Comparison of ENCODE assay signal across 28 mouse cellular contexts in genomic region chr3:136329133-136329532, GRCm38 (mm10). TPM values are rescaled to one million over a fixed set of nuclear protein-coding genes. Genes with fewer than 3 reads are reported as not detected.
DNase-seq lines count a peak whose midpoint lies in the region; ATAC-seq lines count a peak whose summit lies in the region.
"Had no signal": no experiment of that assay in that cellular context is flagged by ENCODE, and none has a peak within 500 bp of the region (broad histone marks: within the 10 kb centered on the region; RNA-seq: fewer than 3 reads in every experiment).

No protein-coding gene starts in this region.

- H3K27ac ChIP-seq in hindbrain, embryonic 10.5 days, result no peak overlapping the region
- no peak overlapping the region for H3K27ac ChIP-seq in hindbrain, embryonic 12.5 days
- H3K27ac ChIP-seq in neural tube, embryonic 11.5 days (ENCODE audit: low read depth, low read length), result no peak overlapping the region
- H3K27ac ChIP-seq in neural tube, embryonic 15.5 days (replicated peaks), result no peak overlapping the region
- H3K27ac ChIP-seq in midbrain, embryonic 14.5 days (replicated peaks; ENCODE audit: low read depth, low read length), result no peak overlapping the region
- H3K27ac ChIP-seq in liver, embryonic 11.5 days (ENCODE audit: low read depth, low read length), result no peak overlapping the region
- H3K27ac ChIP-seq: forebrain, embryonic 15.5 days; limb, embryonic 10.5 days; limb, embryonic 15.5 days; liver, embryonic 14.5 days; midbrain, embryonic 12.5 days had no signal

- peaks cover 14% of the 10 kb centered on the region for H3K27me3 ChIP-seq in hindbrain, embryonic 10.5 days (ENCODE audit: insufficient read depth, poor library complexity, severe bottlenecking)
- H3K27me3 ChIP-seq in hindbrain, embryonic 12.5 days, result peaks cover 25% of the 10 kb centered on the region
- no peaks in the 10 kb centered on the region for H3K27me3 ChIP-seq in neural tube, embryonic 11.5 days (ENCODE audit: control insufficient read depth, insufficient read depth, low read length)
- H3K27me3 ChIP-seq in neural tube, embryonic 15.5 days (replicated peaks), result 0 out of 2 replicates have a peak, but pooled peaks cover 5% of the 10 kb centered on the region
- H3K27me3 ChIP-seq in midbrain, embryonic 14.5 days (ENCODE audit: control insufficient read depth, insufficient read depth, low read length), result no peaks in the 10 kb centered on the region
- no peaks in the 10 kb centered on the region for H3K27me3 ChIP-seq in liver, embryonic 11.5 days (replicated peaks; ENCODE audit: control insufficient read depth, insufficient read depth, low read length)
- H3K27me3 ChIP-seq: forebrain, embryonic 15.5 days; limb, embryonic 15.5 days had no signal

- no peaks in the 10 kb centered on the region for H3K36me3 ChIP-seq in hindbrain, embryonic 10.5 days
- no peaks in the 10 kb centered on the region for H3K36me3 ChIP-seq in hindbrain, embryonic 12.5 days
- H3K36me3 ChIP-seq in neural tube, embryonic 11.5 days (ENCODE audit: control insufficient read depth, insufficient read depth, low read length), result no peaks in the 10 kb centered on the region
- no peaks in the 10 kb centered on the region for H3K36me3 ChIP-seq in neural tube, embryonic 15.5 days
- no peaks in the 10 kb centered on the region for H3K36me3 ChIP-seq in midbrain, embryonic 14.5 days (ENCODE audit: control insufficient read depth, insufficient read depth, low read length)
- no peaks in the 10 kb centered on the region for H3K36me3 ChIP-seq in liver, embryonic 11.5 days (ENCODE audit: control insufficient read depth, insufficient read depth, low read length)
- H3K36me3 ChIP-seq: forebrain, embryonic 15.5 days; limb, embryonic 10.5 days; limb, embryonic 15.5 days; midbrain, embryonic 12.5 days had no signal

- WGBS in hindbrain, embryonic 10.5 days, result 43% methylated on average over 6 of the region's 6 CpGs
- 38% methylated on average over 6 of the region's 6 CpGs for WGBS in hindbrain, embryonic 12.5 days
- WGBS in neural tube, embryonic 11.5 days, result 44% methylated on average over 6 of the region's 6 CpGs
- WGBS in neural tube, embryonic 15.5 days, result 26% methylated on average over 6 of the region's 6 CpGs
- WGBS in midbrain, embryonic 14.5 days, result 40% methylated on average over 6 of the region's 6 CpGs
- WGBS in liver, embryonic 11.5 days, result 61% methylated on average over 6 of the region's 6 CpGs

- no peak overlapping the region for H3K9ac ChIP-seq in hindbrain, embryonic 12.5 days
- no peak overlapping the region for H3K9ac ChIP-seq in neural tube, embryonic 11.5 days (ENCODE audit: low read length)
- H3K9ac ChIP-seq in neural tube, embryonic 15.5 days (replicated peaks), result no peak overlapping the region
- no peak overlapping the region for H3K9ac ChIP-seq in midbrain, embryonic 14.5 days (replicated peaks; ENCODE audit: low read length)
- H3K9ac ChIP-seq in liver, embryonic 11.5 days (ENCODE audit: low read depth, low read length), result no peak overlapping the region
- H3K9ac ChIP-seq: forebrain, embryonic 15.5 days; limb, embryonic 15.5 days; liver, embryonic 14.5 days; midbrain, embryonic 12.5 days had no signal

- no peak overlapping the region for H3K4me2 ChIP-seq in hindbrain, embryonic 12.5 days (replicated peaks)
- no peak overlapping the region for H3K4me2 ChIP-seq in neural tube, embryonic 11.5 days (ENCODE audit: low read depth)
- H3K4me2 ChIP-seq in neural tube, embryonic 15.5 days, result no peak overlapping the region
- no peak overlapping the region for H3K4me2 ChIP-seq in midbrain, embryonic 14.5 days (ENCODE audit: low read length)
- no peak overlapping the region for H3K4me2 ChIP-seq in liver, embryonic 11.5 days
- H3K4me2 ChIP-seq: forebrain, embryonic 15.5 days; heart, embryonic 11.5 days; limb, embryonic 15.5 days; midbrain, embryonic 12.5 days had no signal

- DNase-seq in hindbrain, embryonic 10.5 days (ENCODE audit: low spot score), result peak; percentile 23
- peak; percentile 30 for DNase-seq in neural tube, embryonic 11.5 days (ENCODE audit: low spot score)
- DNase-seq in embryo, embryonic 11 days, result peak; percentile 27
- DNase-seq in midbrain, embryonic 14.5 days, result peak; percentile 15
- DNase-seq in adrenal gland, postnatal 14 days, result no peak
- no peak for DNase-seq in liver, embryonic 11.5 days (ENCODE audit: low spot score)
- DNase-seq: cerebellum, adult 8-10 months; cerebellum, postnatal 25 days; gastrocnemius, postnatal 25 days; heart, adult 11 months; heart, postnatal 36 days; kidney, adult 11 months; kidney, postnatal 14 days; layer of hippocampus, adult 9-11 months; lung, adult 2 months; lung, postnatal 10 days; right cerebral cortex, postnatal 14 days had no signal

- H3K4me1 ChIP-seq in hindbrain, embryonic 10.5 days (replicated peaks), result no peaks in the 10 kb centered on the region
- no peaks in the 10 kb centered on the region for H3K4me1 ChIP-seq in hindbrain, embryonic 12.5 days
- no peaks in the 10 kb centered on the region for H3K4me1 ChIP-seq in neural tube, embryonic 11.5 days (ENCODE audit: control insufficient read depth, insufficient read depth, low read length)
- H3K4me1 ChIP-seq in neural tube, embryonic 15.5 days, result no peaks in the 10 kb centered on the region
- H3K4me1 ChIP-seq in midbrain, embryonic 14.5 days (ENCODE audit: control insufficient read depth, insufficient read depth, low read length), result no peaks in the 10 kb centered on the region
- H3K4me1 ChIP-seq in liver, embryonic 11.5 days (replicated peaks; ENCODE audit: control insufficient read depth, insufficient read depth, low read length), result no peaks in the 10 kb centered on the region
- H3K4me1 ChIP-seq: forebrain, embryonic 15.5 days; limb, embryonic 10.5 days; limb, embryonic 15.5 days; midbrain, embryonic 12.5 days had no signal

- ATAC-seq in hindbrain, embryonic 12.5 days (ENCODE audit: low FRiP score), result no peak; the same call in 1 of the 2 replicates
- peak; percentile 75 for ATAC-seq in neural tube, embryonic 11.5 days (ENCODE audit: insufficient read depth, low FRiP score, low TSS enrichment)
- ATAC-seq in neural tube, embryonic 15.5 days (ENCODE audit: low FRiP score), result no peak
- no peak for ATAC-seq in midbrain, embryonic 14.5 days (ENCODE audit: low FRiP score, low TSS enrichment)
- no peak for ATAC-seq in liver, embryonic 11.5 days (replicated peaks; ENCODE audit: low FRiP score)
- ATAC-seq: CD4-positive, CD25-positive, alpha-beta regulatory T cell, adult 4 months; forebrain, embryonic 15.5 days had no signal

- no peak overlapping the region for H3K4me3 ChIP-seq in hindbrain, embryonic 10.5 days
- no peak overlapping the region for H3K4me3 ChIP-seq in hindbrain, embryonic 12.5 days
- H3K4me3 ChIP-seq in neural tube, embryonic 11.5 days (ENCODE audit: low read depth, low read length), result no peak overlapping the region
- no peak overlapping the region for H3K4me3 ChIP-seq in neural tube, embryonic 15.5 days (replicated peaks)
- H3K4me3 ChIP-seq in midbrain, embryonic 14.5 days (replicated peaks; ENCODE audit: low read depth, low read length), result no peak overlapping the region
- H3K4me3 ChIP-seq in liver, embryonic 11.5 days (ENCODE audit: low read depth, low read length), result no peak overlapping the region
- H3K4me3 ChIP-seq: erythroblast, embryonic 14.5 days; forebrain, embryonic 15.5 days; limb, embryonic 10.5 days; limb, embryonic 15.5 days; midbrain, embryonic 12.5 days; myocyte had no signal

- no peaks in the 10 kb centered on the region for H3K9me3 ChIP-seq in hindbrain, embryonic 10.5 days
- H3K9me3 ChIP-seq in hindbrain, embryonic 12.5 days (replicated peaks), result no peaks in the 10 kb centered on the region
- H3K9me3 ChIP-seq in neural tube, embryonic 11.5 days (ENCODE audit: control insufficient read depth, low read length), result no peaks in the 10 kb centered on the region
- no peaks in the 10 kb centered on the region for H3K9me3 ChIP-seq in neural tube, embryonic 15.5 days (replicated peaks)
- H3K9me3 ChIP-seq in midbrain, embryonic 14.5 days (ENCODE audit: control insufficient read depth, low read length), result no peaks in the 10 kb centered on the region
- H3K9me3 ChIP-seq in liver, embryonic 11.5 days (ENCODE audit: control insufficient read depth, low read length), result no peaks in the 10 kb centered on the region
- H3K9me3 ChIP-seq: forebrain, embryonic 15.5 days; limb, embryonic 10.5 days; limb, embryonic 15.5 days; midbrain, embryonic 12.5 days had no signal

RNA-seq across cellular contexts. Expression of gene Bank1, which starts 3.3 kb away (rescaled TPM):
- 0.10 and 0.18 TPM in 2 replicates for polyA plus RNA-seq in hindbrain, embryonic 10.5 days (2016; fragmentation: Nextera tagmentation; extraction: Ambion mirVana)
- 0.49 and 0.61 TPM in 2 replicates for polyA plus RNA-seq in hindbrain, embryonic 12.5 days (2016; fragmentation: Nextera tagmentation; extraction: Ambion mirVana)
- polyA plus RNA-seq in neural tube, embryonic 11.5 days (2014; fragmentation: Nextera tagmentation; extraction: Ambion mirVana), result 0.18 and 0.24 TPM in 2 replicates
- polyA plus RNA-seq in neural tube, embryonic 15.5 days (2015; fragmentation: Nextera tagmentation; extraction: Ambion mirVana), result 0.38 and 0.69 TPM in 2 replicates
- polyA plus RNA-seq in midbrain, embryonic 14.5 days (2014; fragmentation: Nextera tagmentation; extraction: Ambion mirVana), result 0.19 and 0.61 TPM in 2 replicates
- 1.2 and 6.8 TPM in 2 replicates for total RNA-seq in adrenal gland, postnatal 14 days (2021)
- polyA plus RNA-seq in liver, embryonic 11.5 days (2014; fragmentation: Nextera tagmentation; extraction: Ambion mirVana), result 1.7 and 2.5 TPM in 2 replicates
- polyA plus RNA-seq: myocyte had no signal

Comparison
In these comparisons a context has a peak if more than half of its experiments do, and no peak if none do; other contexts are left out.
1. DNase-seq: peak in hindbrain, embryonic 10.5 days (single experiment), neural tube, embryonic 11.5 days (single experiment), embryo, embryonic 11 days (single experiment) and midbrain, embryonic 14.5 days (single experiment); none in adrenal gland, postnatal 14 days (single experiment) and liver, embryonic 11.5 days (single experiment).